Mouse (Mus musculus) MEL (cell line): ENCODE results near the gene Tmem91. TPM values are rescaled to one million over a fixed set of nuclear protein-coding genes. Genes with fewer than 3 reads are reported as not detected.

Source experiments
- DNase-seq: peaks from one replicate; pipeline ENCODE4 v3.0.0; 2011; ENCODE audit warnings: low read depth, low spot score
- H3K27ac ChIP-seq: 2 replicates; pipeline ENCODE4 v1.5.1; 2012; ENCODE audit warnings: low read depth, mild to moderate bottlenecking, control low read depth, low read length, moderate library complexity; ENCODE audit not compliant: control insufficient read depth
- H3K27me3 ChIP-seq, 2 experiments: fragments of 150-350 bp in 1 of 2; sonication (generic) in 1 of 2; 2 replicates each; pipeline ENCODE4 v1.6.1; 2012; ENCODE audit warnings: low read length in 2 of 2, mild to moderate bottlenecking in 2 of 2, improper control_type of control experiment in 1 of 2, moderate library complexity in 1 of 2; ENCODE audit not compliant: insufficient read depth in 2 of 2, control insufficient read depth in 1 of 2
- H3K36me3 ChIP-seq, 2 experiments: 2 replicates each; pipeline ENCODE4 v1.6.1; 2012 to 2014; ENCODE audit warnings: low read length in 2 of 2, improper control_type of control experiment in 1 of 2, inconsistent platforms in 1 of 2, mild to moderate bottlenecking in 1 of 2; ENCODE audit not compliant: insufficient read depth in 2 of 2, control insufficient read depth in 1 of 2
- H3K4me1 ChIP-seq, 2 experiments: fragments of 150-350 bp in 1 of 2; sonication (generic) in 1 of 2; 2 replicates each; pipeline ENCODE4 v1.6.1; 2012; ENCODE audit warnings: low read length in 2 of 2, improper control_type of control experiment in 1 of 2, mild to moderate bottlenecking in 1 of 2; ENCODE audit not compliant: insufficient read depth in 2 of 2, control insufficient read depth in 1 of 2
- H3K4me3 ChIP-seq, 2 experiments: fragments of 150-350 bp in 1 of 2; sonication (generic) in 1 of 2; 2 replicates each; pipeline ENCODE4 v1.5.1; 2012; ENCODE audit warnings: low read depth in 2 of 2, low read length in 2 of 2, mild to moderate bottlenecking in 2 of 2, moderate library complexity in 2 of 2, control low read depth in 1 of 2, improper control_type of control experiment in 1 of 2; ENCODE audit not compliant: control insufficient read depth in 1 of 2, insufficient read depth in 1 of 2
- H3K79me2 ChIP-seq: 2 replicates; pipeline ENCODE4 v1.6.1; 2012; ENCODE audit warnings: mild to moderate bottlenecking, low read length, moderate library complexity; ENCODE audit not compliant: control insufficient read depth, poor library complexity, insufficient read depth
- H3K9ac ChIP-seq: 2 replicates; pipeline ENCODE4 v1.6.1; 2012; ENCODE audit warnings: low read depth, mild to moderate bottlenecking, control low read depth, low read length, moderate library complexity; ENCODE audit not compliant: control insufficient read depth, poor library complexity, severe bottlenecking
- H3K9me3 ChIP-seq: fragments of 150-350 bp; sonication (generic); replicated peaks from 2 replicates; pipeline ENCODE4 v1.6.1; 2012; ENCODE audit warnings: mild to moderate bottlenecking, low read length, improper control_type of control experiment, moderate library complexity; ENCODE audit not compliant: insufficient read depth
- CHD1 ChIP-seq: IDR thresholded peaks from 2 replicates; pipeline ENCODE4 v1.6.1; 2012; ENCODE audit warnings: low read depth, mild to moderate bottlenecking, inconsistent platforms, low read length, improper control_type of control experiment
- CTCF ChIP-seq, 3 experiments: IDR thresholded peaks in 2 of 3; conservative IDR thresholded peaks in 1 of 3; 2 replicates each; pipeline ENCODE4 v1.5.1; 2011 to 2012; ENCODE audit warnings: low read length in 3 of 3, low read depth in 2 of 3, mild to moderate bottlenecking in 2 of 3, improper control_type of control experiment in 1 of 3, inconsistent platforms in 1 of 3, mixed read lengths in 1 of 3, moderate library complexity in 1 of 3; ENCODE audit not compliant: control insufficient read depth in 1 of 3, insufficient read depth in 1 of 3, poor library complexity in 1 of 3, severe bottlenecking in 1 of 3
- E2F4 ChIP-seq: IDR thresholded peaks from 2 replicates; pipeline ENCODE4 v1.6.1; 2011; ENCODE audit warnings: low read depth, low read length, improper control_type of control experiment, borderline replicate concordance
- ETS1 ChIP-seq: IDR thresholded peaks from 2 replicates; pipeline ENCODE4 v1.6.1; 2012; ENCODE audit warnings: low read depth, mild to moderate bottlenecking, inconsistent platforms, low read length, improper control_type of control experiment, moderate library complexity
- GABPA ChIP-seq: IDR thresholded peaks from 2 replicates; pipeline ENCODE4 v1.6.1; 2012; ENCODE audit warnings: low read depth, mild to moderate bottlenecking, inconsistent platforms, low read length, improper control_type of control experiment, moderate library complexity
- MAX ChIP-seq: IDR thresholded peaks from 2 replicates; pipeline ENCODE4 v1.6.1; 2011; ENCODE audit warnings: low read length, improper control_type of control experiment
- MAZ ChIP-seq: IDR thresholded peaks from 2 replicates; pipeline ENCODE4 v1.6.1; 2012; ENCODE audit warnings: low read depth, mild to moderate bottlenecking, inconsistent platforms, low read length, improper control_type of control experiment
- MEF2A ChIP-seq: IDR thresholded peaks from 2 replicates; pipeline ENCODE4 v1.6.1; 2014; ENCODE audit warnings: low read depth, mild to moderate bottlenecking, inconsistent platforms, low read length, improper control_type of control experiment; ENCODE audit not compliant: poor library complexity, insufficient replicate concordance, severe bottlenecking; ENCODE audit errors: extremely low read depth
- MYB ChIP-seq: IDR thresholded peaks from 2 replicates; pipeline ENCODE4 v1.6.1; 2011; ENCODE audit warnings: mild to moderate bottlenecking, low read depth, low read length, improper control_type of control experiment
- POLR2AphosphoS2 ChIP-seq: IDR thresholded peaks from 2 replicates; pipeline ENCODE4 v1.6.1; 2011; ENCODE audit warnings: low read length, improper control_type of control experiment
- POLR2AphosphoS5 ChIP-seq: IDR thresholded peaks from 2 replicates; pipeline ENCODE4 v1.6.1; 2012; ENCODE audit warnings: low read depth, borderline replicate concordance, mild to moderate bottlenecking, inconsistent platforms, low read length, moderate library complexity, mixed read lengths
- TAL1 ChIP-seq: IDR thresholded peaks from 2 replicates; pipeline ENCODE4 v1.6.1; 2012; ENCODE audit warnings: mild to moderate bottlenecking, inconsistent platforms, low read length, moderate library complexity, mixed read lengths
- TBP ChIP-seq: IDR thresholded peaks from 2 replicates; pipeline ENCODE4 v1.8.0; 2011; ENCODE audit warnings: low read depth, low read length, improper control_type of control experiment
- TCF12 ChIP-seq: IDR thresholded peaks from 2 replicates; pipeline ENCODE4 v1.6.1; 2014; ENCODE audit warnings: low read depth, mild to moderate bottlenecking, inconsistent platforms, low read length, improper control_type of control experiment, moderate library complexity
- USF2 ChIP-seq, 2 experiments: IDR thresholded peaks; 2 replicates each; pipeline ENCODE4 v1.6.1; 2011 to 2012; ENCODE audit warnings: improper control_type of control experiment in 2 of 2, low read length in 2 of 2, borderline replicate concordance in 1 of 2, inconsistent platforms in 1 of 2, low read depth in 1 of 2, mild to moderate bottlenecking in 1 of 2; ENCODE audit not compliant: insufficient read depth in 1 of 2
- ZC3H11A ChIP-seq: IDR thresholded peaks from 2 replicates; pipeline ENCODE4 v1.6.1; 2012; ENCODE audit warnings: low read depth, mild to moderate bottlenecking, inconsistent platforms, low read length, improper control_type of control experiment
- ZKSCAN1 ChIP-seq: IDR thresholded peaks from 2 replicates; pipeline ENCODE4 v1.6.1; 2012; ENCODE audit warnings: low read depth, mild to moderate bottlenecking, inconsistent platforms, low read length, improper control_type of control experiment, moderate library complexity
- polyA plus RNA-seq, 2 experiments: library from polyadenylated mRNA; stranded (reverse) in 1 of 2; unstranded in 1 of 2; fragments of >175 nt in 1 of 2; fragments of >200 nt in 1 of 2; gene quantifications; 2 replicates each; pipeline versions ENCODE4 v1.2.1 to v1.2.4; 2012; ENCODE audit warnings: low replicate concordance in 2 of 2, low read depth in 1 of 2; ENCODE audit not compliant: insufficient read length in 2 of 2, insufficient read depth in 1 of 2, missing spikeins in 1 of 2
- total RNA-seq: library from RNA; depleted of rRNA; stranded (reverse); fragments of 300-350 nt; gene quantifications from 2 replicates; pipeline ENCODE4 v1.2.3, GENCODE M21; 2012; rRNA removed

The Tmem91 gene
- total and polyA plus RNA-seq, 3 experiments: 0.89 to 3.3 TPM; not detected in 1

DNA sequence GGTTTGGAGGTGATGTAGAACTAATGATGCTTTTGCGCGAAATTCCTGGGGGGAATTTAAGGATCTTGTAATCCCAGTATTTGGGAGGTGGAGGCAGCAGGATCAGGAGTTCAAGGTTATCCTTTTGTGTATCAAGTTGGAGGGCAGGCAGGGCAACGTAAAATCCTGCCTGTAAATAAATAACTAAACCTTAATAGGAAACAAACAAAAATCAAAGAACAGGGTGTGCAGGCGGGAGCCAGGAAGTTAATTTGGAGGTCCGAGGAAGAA lies 55.3 kb downstream of the Tmem91 start:
- H3K27me3 ChIP-seq: no peaks in the 10 kb centered on the region
- H3K27ac ChIP-seq: peak overlapping the region; percentile 35
- H3K4me3 ChIP-seq: peak overlapping the region; percentile 84 to 96
- H3K79me2 ChIP-seq: no peaks in the 10 kb centered on the region; the same call in 1 of the 2 replicates
- DNase-seq: no peak
- peaks cover 2 to 20% of the 10 kb centered on the region in 2 experiments; a peak in 3 of 4 replicates for H3K4me1 ChIP-seq
- H3K36me3 ChIP-seq: peaks cover 0 to 4% of the 10 kb centered on the region in 2 experiments; a peak in 2 of 4 replicates
- H3K9ac ChIP-seq: peak overlapping the region; percentile 77
- no peaks in the 10 kb centered on the region for H3K9me3 ChIP-seq
- TF ChIP-seq TAL1 (no peak), CHD1 (no peak), USF2 (IDR thresholded peaks at IDR 0.05; ENCODE audit: borderline replicate concordance in 1 of 2, insufficient read depth in 1 of 2, low read depth in 1 of 2, low read length in 2 of 2) (no peak), MAX (no peak), CTCF (IDR thresholded peaks at IDR 0.05 in 2 of 3, conservative IDR thresholded peaks at IDR 0.05 in 1 of 3; ENCODE audit: control insufficient read depth in 1 of 3, insufficient read depth in 1 of 3, low read depth in 2 of 3, low read length in 3 of 3, poor library complexity in 1 of 3, severe bottlenecking in 1 of 3) (no peak), ETS1 (no peak), TCF12 (no peak), MEF2A (no peak), GABPA (no peak), E2F4 (no peak), POLR2AphosphoS2 (no peak), ZC3H11A (no peak), MAZ (no peak), TBP (no peak), POLR2AphosphoS5 (no peak), ZKSCAN1 (no peak), MYB (no peak)

Other genes with a start within 250 kb of the Tmem91 start
- 0.27 and 0.46 TPM in 2 replicates for gene Ceacam1, start 197.6 kb downstream of the Tmem91 start, total RNA-seq
- 1 to 10 TPM in 1 of 2 experiments, not detected in 1; 1.5 TPM for gene Ceacam1, start 197.6 kb downstream of the Tmem91 start, polyA plus RNA-seq
- gene Ceacam2, start 135.3 kb downstream of the Tmem91 start, total RNA-seq: 0.07 TPM in 1 of 2 replicates, not detected in the other
- under 1 TPM in 1 of 2 experiments, not detected in 1; 0.13 TPM for gene Ceacam2, start 135.3 kb downstream of the Tmem91 start, polyA plus RNA-seq
- not detected in 2 replicates for gene Erich4, start 59.3 kb downstream of the Tmem91 start, total RNA-seq
- gene Erich4, start 59.3 kb downstream of the Tmem91 start, polyA plus RNA-seq: not detected
- gene Dmac2, start 55.8 kb downstream of the Tmem91 start, total RNA-seq: 12.4 and 14.8 TPM in 2 replicates
- gene Dmac2, start 55.8 kb downstream of the Tmem91 start, polyA plus RNA-seq: 10 to 100 TPM in 1 of 2 experiments, not detected in 1; 32.8 TPM
- 0.46 TPM in 2 replicates for gene B3gnt8, start 48.5 kb downstream of the Tmem91 start, total RNA-seq
- 1 to 10 TPM in 1 of 2 experiments, not detected in 1; 1.6 TPM for gene B3gnt8, start 48.5 kb downstream of the Tmem91 start, polyA plus RNA-seq
- 21.4 and 27.0 TPM in 2 replicates for gene Bckdha, start 16.2 kb downstream of the Tmem91 start, total RNA-seq
- 10 to 100 TPM in 1 of 2 experiments, not detected in 1; 33.1 TPM for gene Bckdha, start 16.2 kb downstream of the Tmem91 start, polyA plus RNA-seq
- gene Exosc5, start 16.0 kb downstream of the Tmem91 start, total RNA-seq: 106 and 109 TPM in 2 replicates
- 100 to 1,000 TPM in 1 of 2 experiments, not detected in 1; 134 TPM for gene Exosc5, start 16.0 kb downstream of the Tmem91 start, polyA plus RNA-seq
- 70.4 TPM in 2 replicates for gene B9d2, start 5.6 kb upstream of the Tmem91 start, total RNA-seq
- 100 to 1,000 TPM in 1 of 2 experiments, not detected in 1; 108 TPM for gene B9d2, start 5.6 kb upstream of the Tmem91 start, polyA plus RNA-seq
- gene Tgfb1, start 11.8 kb upstream of the Tmem91 start, total RNA-seq: 108 and 121 TPM in 2 replicates
- 100 to 1,000 TPM; 164 to 489 TPM for gene Tgfb1, start 11.8 kb upstream of the Tmem91 start, polyA plus RNA-seq
- gene Ccdc97, start 43.9 kb upstream of the Tmem91 start, total RNA-seq: 8.0 and 8.4 TPM in 2 replicates
- gene Ccdc97, start 43.9 kb upstream of the Tmem91 start, polyA plus RNA-seq: 10 to 100 TPM in 1 of 2 experiments, not detected in 1; 39.7 TPM
- 56.1 and 57.2 TPM in 2 replicates for gene Hnrnpul1, start 79.6 kb upstream of the Tmem91 start, total RNA-seq
- 100 to 1,000 TPM; 181 to 215 TPM for gene Hnrnpul1, start 79.6 kb upstream of the Tmem91 start, polyA plus RNA-seq
- gene Axl, start 113.5 kb upstream of the Tmem91 start, total RNA-seq: 0.13 and 0.19 TPM in 2 replicates
- gene Axl, start 113.5 kb upstream of the Tmem91 start, polyA plus RNA-seq: not detected
- not detected in 2 replicates for gene Cyp2s1, start 141.7 kb upstream of the Tmem91 start, total RNA-seq
- gene Cyp2s1, start 141.7 kb upstream of the Tmem91 start, polyA plus RNA-seq: not detected
- not detected in 2 replicates for gene Cyp2b10, start 222.5 kb upstream of the Tmem91 start, total RNA-seq
- gene Cyp2b10, start 222.5 kb upstream of the Tmem91 start, polyA plus RNA-seq: not detected